Mouse (Mus musculus) lung, postnatal 0 days (tissue): ENCODE data around the gene Gm20388.

Source experiments
- CTCF ChIP-seq: IDR thresholded peaks from 2 replicates; pipeline ENCODE4 v1.5.1; 2016; ENCODE audit warnings: antibody characterized with exemption, mild to moderate bottlenecking
- EP300 ChIP-seq: IDR thresholded peaks from 2 replicates; pipeline ENCODE4 v1.6.1; 2016; ENCODE audit warnings: antibody characterized with exemption, mild to moderate bottlenecking, control low read depth

DNA sequence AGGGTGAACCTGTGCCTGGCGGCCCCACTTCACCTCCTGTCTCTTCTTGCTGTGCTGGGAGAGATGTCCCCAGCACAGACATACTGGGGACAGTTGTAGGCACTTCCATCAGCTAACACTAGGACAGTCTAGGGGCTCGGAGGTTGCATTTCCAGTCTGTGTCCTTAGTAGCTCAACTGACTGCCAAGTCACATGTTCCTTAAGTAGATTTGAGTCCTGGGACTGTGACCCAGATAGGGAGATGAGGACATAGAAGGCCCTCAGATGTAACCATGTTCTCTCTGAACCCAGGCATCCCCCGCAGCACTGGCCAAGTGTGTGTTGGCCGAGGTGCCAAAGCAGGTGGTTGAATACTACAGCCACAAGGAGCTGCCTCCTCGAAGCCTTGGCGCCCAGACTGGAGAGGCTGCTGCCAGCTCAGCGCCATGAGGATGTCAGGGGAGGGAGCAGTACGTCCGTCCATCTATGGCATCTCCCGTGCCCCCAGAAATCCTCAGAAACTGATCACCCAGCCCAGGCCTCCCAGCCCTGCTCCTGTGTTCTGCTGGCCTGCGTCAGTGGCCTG, 3223.6 kb downstream of the Gm20388 start:
- TF ChIP-seq CTCF (no peak), EP300 (no peak)
